Mouse (Mus musculus): ENCODE data around the gene Mfsd6. TPM values are rescaled to one million over a fixed set of nuclear protein-coding genes. Genes with fewer than 3 reads are reported as not detected.

The Mfsd6 gene
- total RNA-seq (2014; rRNA removed; ENCODE audit: low replicate concordance) (9.7 and 10.7 TPM in 2 replicates), polyA plus RNA-seq (2015; fragmentation: Nextera tagmentation; extraction: Ambion mirVana) (1.7 and 2.0 TPM in 2 replicates)

- Histone ChIP-seq H3K36me3 (replicated peaks; ENCODE audit: control insufficient read depth, insufficient read depth, low read length) (no peaks in the 10 kb centered on the region), H3K4me3 (ENCODE audit: low read depth, low read length) (peak within 1 kb of the TSS; percentile 94), H3K27ac (ENCODE audit: low read depth) (peak within 1 kb of the TSS; percentile 36; the same call in 1 of the 2 replicates), H3K9me3 (replicated peaks; ENCODE audit: control insufficient read depth, low read length) (no peaks in the 10 kb centered on the region), H3K9ac (replicated peaks; ENCODE audit: low read depth, low read length) (peak within 1 kb of the TSS; percentile 70), H3K4me1 (ENCODE audit: control insufficient read depth, insufficient read depth) (peaks cover 4% of the 10 kb centered on the region; the same call in 1 of the 2 replicates), H3K27me3 (ENCODE audit: control insufficient read depth, insufficient read depth, low read length) (no peaks in the 10 kb centered on the region), H3K4me2 (ENCODE audit: low read depth, low read length) (peak within 1 kb of the TSS; percentile 93)
- 4% methylated on average over 41 of the region's 63 CpGs for WGBS
- TF ChIP-seq CTCF (IDR thresholded peaks at IDR 0.05; ENCODE audit: low read depth) (no peak), EP300 (IDR thresholded peaks at IDR 0.05; ENCODE audit: low read depth) (no peak)
- ATAC-seq (ENCODE audit: insufficient read depth, low read depth), result peak; percentile 69
- DNase-seq (ENCODE audit: low spot score), result peak; percentile 63
Measured at GRCm38 (mm10) chr1:52727056-52727900, at the start of gene Mfsd6. TSS of gene Mfsd6 (minus strand) at chr1:52727462.

- H3K9ac ChIP-seq (replicated peaks; ENCODE audit: low read depth, low read length), result no peak overlapping the region
- no peak overlapping the region for H3K4me3 ChIP-seq (ENCODE audit: low read depth, low read length)
- no peak overlapping the region for H3K4me2 ChIP-seq (ENCODE audit: low read depth, low read length)
- DNase-seq (ENCODE audit: low spot score), result no peak
- WGBS, result 58% methylated on average over 7 of the region's 7 CpGs
- TF ChIP-seq CTCF (IDR thresholded peaks at IDR 0.05; ENCODE audit: low read depth), result no peak
- TF ChIP-seq EP300 (IDR thresholded peaks at IDR 0.05; ENCODE audit: low read depth), result no peak
- no peaks in the 10 kb centered on the region for H3K9me3 ChIP-seq (replicated peaks; ENCODE audit: control insufficient read depth, low read length)
- no peaks in the 10 kb centered on the region for H3K27me3 ChIP-seq (ENCODE audit: control insufficient read depth, insufficient read depth, low read length)
- H3K4me1 ChIP-seq (ENCODE audit: control insufficient read depth, insufficient read depth), result no peaks in the 10 kb centered on the region; the same call in 1 of the 2 replicates
- no peak overlapping the region for H3K27ac ChIP-seq (ENCODE audit: low read depth)
- H3K36me3 ChIP-seq (replicated peaks; ENCODE audit: control insufficient read depth, insufficient read depth, low read length), result no peaks in the 10 kb centered on the region
- no peak for ATAC-seq (ENCODE audit: insufficient read depth, low read depth)
Measured at GRCm38 (mm10) chr1:52765176-52766111, 38.2 kb upstream of the Mfsd6 start.

- no peak overlapping the region for H3K9ac ChIP-seq (replicated peaks; ENCODE audit: low read depth, low read length)
- DNase-seq (ENCODE audit: low spot score) (no peak), ATAC-seq (ENCODE audit: insufficient read depth, low read depth) (no peak)
- no peaks in the 10 kb centered on the region; the same call in 1 of the 2 replicates for H3K4me1 ChIP-seq (ENCODE audit: control insufficient read depth, insufficient read depth)
- no peaks in the 10 kb centered on the region for H3K36me3 ChIP-seq (replicated peaks; ENCODE audit: control insufficient read depth, insufficient read depth, low read length)
- 0 out of 2 replicates have a peak overlapping the region, but pooled peaks have one; percentile 13 for H3K4me3 ChIP-seq (ENCODE audit: low read depth, low read length)
- TF ChIP-seq EP300 (IDR thresholded peaks at IDR 0.05; ENCODE audit: low read depth) (no peak), CTCF (IDR thresholded peaks at IDR 0.05; ENCODE audit: low read depth) (no peak)
- H3K9me3 ChIP-seq (replicated peaks; ENCODE audit: control insufficient read depth, low read length), result no peaks in the 10 kb centered on the region
- H3K4me2 ChIP-seq (ENCODE audit: low read depth, low read length), result peak overlapping the region; percentile 33; the same call in 1 of the 2 replicates
- H3K27me3 ChIP-seq (ENCODE audit: control insufficient read depth, insufficient read depth, low read length), result no peaks in the 10 kb centered on the region
- H3K27ac ChIP-seq (ENCODE audit: low read depth), result no peak overlapping the region
- 57% methylated on average over 4 of the region's 4 CpGs for WGBS
Measured at GRCm38 (mm10) chr1:52763894-52764809, 36.9 kb upstream of the Mfsd6 start.

GRCm38 (mm10) chr1:52758174-52758573, 30.9 kb upstream of the Mfsd6 start:
- no peak overlapping the region for H3K27ac ChIP-seq (ENCODE audit: low read depth)
- no peaks in the 10 kb centered on the region for H3K9me3 ChIP-seq (replicated peaks; ENCODE audit: control insufficient read depth, low read length)
- peaks cover 5% of the 10 kb centered on the region for H3K4me1 ChIP-seq (ENCODE audit: control insufficient read depth, insufficient read depth)
- 55% methylated on average over 1 of the region's 1 CpGs for WGBS
- no peaks in the 10 kb centered on the region for H3K36me3 ChIP-seq (replicated peaks; ENCODE audit: control insufficient read depth, insufficient read depth, low read length)
- no peaks in the 10 kb centered on the region for H3K27me3 ChIP-seq (ENCODE audit: control insufficient read depth, insufficient read depth, low read length)
- no peak overlapping the region for H3K9ac ChIP-seq (replicated peaks; ENCODE audit: low read depth, low read length)
- H3K4me2 ChIP-seq (ENCODE audit: low read depth, low read length), result no peak overlapping the region
- no peak overlapping the region for H3K4me3 ChIP-seq (ENCODE audit: low read depth, low read length)
- DNase-seq (ENCODE audit: low spot score) (no peak), ATAC-seq (ENCODE audit: insufficient read depth, low read depth) (no peak)
- TF ChIP-seq CTCF (IDR thresholded peaks at IDR 0.05; ENCODE audit: low read depth), result no peak
- TF ChIP-seq EP300 (IDR thresholded peaks at IDR 0.05; ENCODE audit: low read depth), result no peak
